Mouse (Mus musculus) brown adipose tissue, adult 24 weeks (tissue): ENCODE results near the gene Stim1. TPM values are rescaled to one million over a fixed set of nuclear protein-coding genes. Genes with fewer than 3 reads are reported as not detected.

ENCODE experiments used
- H3K27ac ChIP-seq: fragments of 200-500 bp; replicated peaks from 2 replicates; pipeline ENCODE4 v1.5.1; 2012; ENCODE audit warnings: low read depth, mild to moderate bottlenecking, low read length
- H3K4me1 ChIP-seq: fragments of 200-500 bp; 2 replicates; pipeline ENCODE4 v1.6.1; 2012; ENCODE audit warnings: low read length, mixed read lengths; ENCODE audit not compliant: control insufficient read depth, insufficient read depth, insufficient read length
- H3K4me3 ChIP-seq: fragments of 200-500 bp; 2 replicates; pipeline ENCODE4 v1.5.1; 2012; ENCODE audit warnings: low read depth, mild to moderate bottlenecking, low read length, moderate library complexity; ENCODE audit not compliant: insufficient read depth
- polyA plus RNA-seq: library from polyadenylated mRNA; stranded (reverse); fragments of >200 nt; gene quantifications from 2 replicates; pipeline ENCODE4 v1.2.4, GENCODE M21; 2012; ENCODE audit not compliant: missing spikeins, insufficient read depth, insufficient read length

Gene Stim1
- polyA plus RNA-seq, 1 experiment: 52.6 TPM

GRCm38 (mm10) chr7:102244782-102245535 is 22.6 kb upstream of the Stim1 start:
- Histone ChIP-seq H3K4me1 (peaks cover 38% of the 10 kb centered on the region), H3K27ac (peak overlapping the region; percentile 48), H3K4me3 (no peak overlapping the region)

- Histone ChIP-seq H3K27ac (peak overlapping the region; percentile 48), H3K4me1 (peaks cover 38% of the 10 kb centered on the region), H3K4me3 (peak overlapping the region; percentile 3; the same call in 1 of the 2 replicates)
Measured at GRCm38 (mm10) chr7:102245775-102246174, 21.8 kb upstream of the Stim1 start.

- peaks cover 36% of the 10 kb centered on the region for H3K4me1 ChIP-seq
Measured at GRCm38 (mm10) chr7:102246265-102246664, 21.3 kb upstream of the Stim1 start.

GRCm38 (mm10) chr7:102246956-102247797 is 20.4 kb upstream of the Stim1 start:
- peaks cover 36% of the 10 kb centered on the region for H3K4me1 ChIP-seq
- H3K4me3 ChIP-seq: peak overlapping the region; percentile 100
- peak overlapping the region; percentile 91 for H3K27ac ChIP-seq

More at GRCm38 (mm10) chr7:102246265-102246664, 21.3 kb upstream of the Stim1 start:
- Histone ChIP-seq H3K27ac (peak overlapping the region; percentile 48), H3K4me3 (peak overlapping the region; percentile 100; the same call in 1 of the 2 replicates)

GRCm38 (mm10) chr7:102248691-102249404 is 18.8 kb upstream of the Stim1 start:
- Histone ChIP-seq H3K4me1 (peaks cover 34% of the 10 kb centered on the region), H3K27ac (peak overlapping the region; percentile 91), H3K4me3 (peak overlapping the region; percentile 100)

GRCm38 (mm10) chr7:102249531-102249895 is 18.1 kb upstream of the Stim1 start:
- Histone ChIP-seq H3K4me3 (peak overlapping the region; percentile 100), H3K27ac (peak overlapping the region; percentile 91), H3K4me1 (peaks cover 28% of the 10 kb centered on the region)

GRCm38 (mm10) chr7:102249896-102250630 is 17.5 kb upstream of the Stim1 start:
- Histone ChIP-seq H3K4me3 (peak overlapping the region; percentile 100), H3K27ac (peak overlapping the region; percentile 91), H3K4me1 (peaks cover 22% of the 10 kb centered on the region)

GRCm38 (mm10) chr7:102250631-102251214 is 16.9 kb upstream of the Stim1 start:
- Histone ChIP-seq H3K4me3 (peak overlapping the region; percentile 91), H3K4me1 (peaks cover 16% of the 10 kb centered on the region), H3K27ac (peak overlapping the region; percentile 91)

GRCm38 (mm10) chr7:102253631-102254030 is 14.0 kb upstream of the Stim1 start:
- H3K4me3 ChIP-seq: no peak overlapping the region
- H3K27ac ChIP-seq: no peak overlapping the region
- H3K4me1 ChIP-seq: no peaks in the 10 kb centered on the region; the same call in 1 of the 2 replicates

- H3K27ac ChIP-seq: no peak within 1 kb of the TSS
- no peak within 1 kb of the TSS for H3K4me3 ChIP-seq
- no peaks in the 10 kb centered on the region for H3K4me1 ChIP-seq
Measured at GRCm38 (mm10) chr7:102255954-102256353, 11.7 kb upstream of the Stim1 start, which contains the start of gene Rhog. Gene Rhog (minus strand): TSS chr7:102256054.

- H3K4me1 ChIP-seq: no peaks in the 10 kb centered on the region
- H3K4me3 ChIP-seq: no peak overlapping the region
- H3K27ac ChIP-seq: no peak overlapping the region
Measured at GRCm38 (mm10) chr7:102256636-102257035, 11.0 kb upstream of the Stim1 start.

- Histone ChIP-seq H3K4me3 (no peak overlapping the region), H3K27ac (no peak overlapping the region), H3K4me1 (no peaks in the 10 kb centered on the region)
Measured at GRCm38 (mm10) chr7:102258189-102258588, 9.4 kb upstream of the Stim1 start.

GRCm38 (mm10) chr7:102258753-102259152 is 8.9 kb upstream of the Stim1 start:
- no peak overlapping the region for H3K4me3 ChIP-seq
- H3K27ac ChIP-seq: no peak overlapping the region

More at GRCm38 (mm10) chr7:102258753-102259152, 8.9 kb upstream of the Stim1 start:
- no peaks in the 10 kb centered on the region for H3K4me1 ChIP-seq
